Mouse (Mus musculus) A20 (cell line): ENCODE data around the gene Wwox.

Experiments used
- DNase-seq: peaks from one replicate; pipeline ENCODE4 v3.0.0-alpha.2; 2011; ENCODE audit warnings: low read depth, low spot score

Gene Wwox

DNA sequence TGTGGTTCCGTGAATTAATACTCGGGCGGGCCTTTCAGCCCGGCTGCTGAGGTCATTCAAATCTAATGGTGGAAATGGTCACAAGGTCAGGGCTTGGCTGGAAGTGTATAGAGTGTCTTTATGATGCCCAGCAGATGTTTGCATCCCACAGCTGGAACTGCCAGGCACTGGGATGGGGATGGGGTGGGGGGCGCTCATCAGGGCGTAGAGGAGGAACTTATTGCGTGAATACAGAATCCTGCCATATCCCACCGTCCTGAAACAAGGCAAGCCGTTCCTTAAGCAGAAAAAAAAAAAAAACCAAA lies 571.3 kb downstream of the Wwox start:
- DNase-seq: no peak

GRCm38 (mm10) chr8:115019661-115020060 lies 580.2 kb downstream of the Wwox start:
- DNase-seq: no peak

- DNase-seq: no peak
Measured at GRCm38 (mm10) chr8:115021731-115022130, 582.3 kb downstream of the Wwox start.

- DNase-seq: no peak
Measured at GRCm38 (mm10) chr8:115024062-115024461, 584.6 kb downstream of the Wwox start.

- DNase-seq: no peak
Measured at GRCm38 (mm10) chr8:115025390-115026098, 586.1 kb downstream of the Wwox start.

DNA sequence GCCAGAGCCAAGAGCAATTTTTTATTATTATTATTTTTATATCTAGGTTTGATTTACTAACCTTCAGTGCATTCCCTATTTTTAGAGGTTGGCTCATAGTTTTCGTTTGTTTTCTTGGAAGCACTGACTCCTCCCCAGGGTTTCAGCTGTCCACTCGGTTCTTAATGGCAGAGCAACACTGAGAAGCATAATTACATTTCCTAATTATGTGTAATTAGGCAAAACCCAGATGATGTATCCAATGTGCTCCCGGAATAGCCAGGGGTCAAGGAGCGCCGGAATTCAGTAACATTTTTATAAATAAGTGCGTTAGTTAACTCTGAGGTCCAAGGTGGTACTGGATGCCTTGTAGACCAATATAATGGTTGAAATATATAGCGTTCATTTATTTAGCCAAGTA lies 586.7 kb downstream of the Wwox start:
- no peak for DNase-seq

GRCm38 (mm10) chr8:115033194-115033593 lies 593.7 kb downstream of the Wwox start:
- DNase-seq: no peak

DNA sequence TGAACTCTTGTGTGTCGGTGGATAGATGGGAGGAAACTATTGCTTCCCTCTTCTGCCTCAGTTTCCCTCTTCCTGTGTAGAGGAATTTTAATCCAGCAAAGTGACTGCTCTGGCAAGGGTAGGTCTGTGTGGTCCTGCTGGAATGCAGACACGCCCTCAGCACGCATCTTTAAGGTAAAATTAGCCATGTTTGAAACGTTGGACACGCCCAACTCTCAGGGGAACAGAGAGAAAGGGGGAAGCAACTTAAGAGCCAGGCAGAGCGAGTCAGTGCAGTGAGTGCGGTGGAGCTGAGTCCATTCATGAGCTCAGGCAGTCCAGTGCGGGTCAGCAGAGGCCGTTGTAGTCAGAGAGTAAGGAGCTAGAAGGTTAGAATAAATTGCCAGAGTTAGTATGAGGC lies 596.6 kb downstream of the Wwox start:
- DNase-seq: no peak

- no peak for DNase-seq
Measured at GRCm38 (mm10) chr8:115038426-115038825, 599.0 kb downstream of the Wwox start.

- no peak for DNase-seq
Measured at GRCm38 (mm10) chr8:115045746-115046145, 606.3 kb downstream of the Wwox start.

- no peak for DNase-seq
Measured at GRCm38 (mm10) chr8:115046496-115046895, 607.0 kb downstream of the Wwox start.

GRCm38 (mm10) chr8:115058193-115058835 lies 618.9 kb downstream of the Wwox start:
- no peak for DNase-seq

- no peak for DNase-seq
Measured at GRCm38 (mm10) chr8:115063623-115064022, 624.2 kb downstream of the Wwox start.

- DNase-seq: no peak
Measured at GRCm38 (mm10) chr8:115064691-115065090, 625.2 kb downstream of the Wwox start.

- DNase-seq: no peak
Measured at GRCm38 (mm10) chr8:115065386-115065785, 625.9 kb downstream of the Wwox start.

DNA sequence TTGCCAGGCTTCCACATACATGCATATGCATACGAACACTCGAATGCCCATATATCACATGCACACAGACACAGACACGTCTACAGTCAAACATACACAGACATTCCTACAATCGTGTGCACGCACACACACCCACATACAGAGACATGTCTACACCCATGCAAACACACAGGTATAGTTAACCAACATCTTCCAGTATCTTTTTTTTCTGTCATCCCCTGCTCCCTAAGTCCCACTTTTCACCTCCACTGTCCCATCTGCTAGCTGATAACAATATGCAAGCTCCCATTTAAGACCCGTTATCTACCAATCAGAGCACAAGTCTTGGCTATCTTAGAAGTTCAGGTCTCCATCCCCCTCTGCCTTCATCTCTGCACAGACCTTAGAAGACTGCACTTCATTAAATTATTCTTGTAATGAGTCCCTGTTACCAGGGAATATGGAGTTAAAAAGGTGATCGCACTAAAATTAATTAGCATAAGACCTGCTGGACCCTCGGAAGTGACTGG lies 627.1 kb downstream of the Wwox start:
- no peak for DNase-seq

DNA sequence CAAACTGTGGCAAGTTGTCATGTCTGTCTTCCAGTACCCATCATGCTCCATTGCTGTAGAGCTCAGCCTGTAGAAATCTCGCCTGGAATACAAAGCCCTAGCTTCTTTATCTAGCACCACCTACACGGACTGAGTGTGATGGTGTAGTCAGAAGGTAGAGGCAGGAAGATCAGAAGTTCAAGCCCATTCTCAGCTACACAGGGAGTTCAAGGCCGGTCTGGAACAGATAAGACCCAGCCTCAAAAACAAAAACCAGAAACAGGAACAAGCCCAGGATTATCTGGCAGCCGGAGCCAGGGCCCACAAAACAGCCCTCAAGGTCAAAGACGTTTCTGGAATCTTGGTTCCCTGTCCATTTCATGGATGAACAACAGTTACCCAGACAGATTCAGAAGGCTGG lies 629.3 kb downstream of the Wwox start:
- DNase-seq: no peak

- DNase-seq: peak; percentile 35
Measured at GRCm38 (mm10) chr8:115070225-115070624, 630.8 kb downstream of the Wwox start.

GRCm38 (mm10) chr8:115071231-115071630 lies 631.8 kb downstream of the Wwox start:
- DNase-seq: no peak

GRCm38 (mm10) chr8:115078296-115078695 lies 638.8 kb downstream of the Wwox start:
- no peak for DNase-seq

DNA sequence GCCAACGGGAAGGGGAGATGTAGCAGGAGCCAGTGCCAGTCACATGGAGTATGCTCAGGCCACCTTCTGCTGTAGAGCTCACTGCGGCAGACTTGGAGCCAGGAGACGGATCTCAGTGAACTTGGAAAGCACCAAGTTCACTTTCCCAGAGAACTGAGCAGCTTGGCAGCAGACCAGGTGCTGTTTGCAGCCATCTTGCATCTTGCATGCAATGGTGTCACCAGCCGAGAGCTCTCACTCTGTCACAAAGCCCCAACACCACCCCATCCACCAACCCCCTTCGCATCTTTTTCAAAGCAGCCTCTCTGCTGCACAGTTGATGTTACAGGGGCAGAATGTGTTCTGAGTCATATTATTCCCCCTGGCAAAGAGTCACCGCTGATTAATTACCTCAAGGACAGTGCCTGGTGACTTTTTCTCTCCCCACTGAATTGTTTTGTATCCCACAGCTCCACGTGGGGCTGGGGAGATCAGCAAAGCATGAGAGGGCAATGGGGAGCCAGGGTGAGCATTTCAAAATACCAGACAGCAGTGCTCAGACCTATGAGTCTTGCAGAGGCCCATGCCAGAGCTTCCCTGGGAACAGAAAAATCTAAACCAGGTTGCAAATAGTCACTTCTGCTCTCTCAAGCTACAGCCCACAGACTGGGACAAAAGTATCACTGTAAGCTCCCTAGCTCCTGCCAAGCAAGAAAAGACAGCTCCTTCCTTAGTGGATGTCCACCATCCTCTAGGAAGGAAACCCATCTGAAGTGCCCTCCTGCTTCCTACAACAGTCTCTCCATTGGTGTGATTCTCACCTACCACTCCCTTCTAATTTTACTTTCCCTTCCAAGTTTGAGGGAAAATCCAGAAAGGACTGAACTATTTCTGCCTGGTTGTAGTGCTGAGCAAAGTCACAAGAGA lies 642.1 kb downstream of the Wwox start:
- no peak for DNase-seq

DNA sequence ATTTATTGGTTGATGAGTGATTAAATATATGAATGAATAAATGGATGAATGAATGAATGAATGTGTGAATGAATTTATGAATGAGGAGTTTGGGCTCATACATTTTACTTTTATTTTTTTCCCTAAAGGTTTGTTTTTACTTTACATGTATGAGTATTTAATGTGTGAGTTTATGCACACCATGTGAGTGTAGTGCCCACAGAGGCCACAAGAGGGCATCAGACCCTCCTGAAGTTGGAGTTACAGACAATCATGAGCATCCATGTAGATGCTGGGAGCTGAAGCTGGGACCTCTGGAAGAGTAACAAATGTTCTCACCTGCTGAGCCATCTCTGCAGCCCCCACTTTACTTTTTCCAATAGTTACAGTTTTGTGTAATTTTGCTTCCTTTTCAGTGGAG lies 648.7 kb downstream of the Wwox start:
- DNase-seq: no peak
